Mouse (Mus musculus) cerebellum, adult 2 months (tissue): ENCODE results near the gene Psmb3.

Experiments
- CTCF ChIP-seq: fragments of 200-500 bp; IDR thresholded peaks from 2 replicates; pipeline ENCODE4 v1.5.1; 2011; ENCODE audit warnings: low read depth, mild to moderate bottlenecking, control low read depth, low read length, moderate library complexity, borderline replicate concordance; ENCODE audit not compliant: insufficient read depth
- POLR2A ChIP-seq: fragments of 200-500 bp; IDR thresholded peaks from 2 replicates; pipeline ENCODE4 v1.6.1; 2011; ENCODE audit warnings: low read length, control low read depth, borderline replicate concordance; ENCODE audit not compliant: insufficient read depth

GRCm38 (mm10) chr11:97728730-97729129 lies 25.5 kb downstream of the Psmb3 start:
- TF ChIP-seq POLR2A (no peak), CTCF (no peak)
